Mouse (Mus musculus) large intestine, adult 2 months (tissue): ENCODE measurements at regions not wholly inside any gene's neighbourhood (a gene's known extent, or its start where the extent isn't known, plus 50 kb on each side); places are given as distances from the start of the nearest gene placed in this dataset.
"Not testable (repeated sequence)": the region's sequence is repeated elsewhere in the genome, so short reads cannot be mapped to it uniquely, and the experiment has no call there.

Experiments used
- DNase-seq: peaks from one replicate; pipeline ENCODE4 v3.0.0-alpha.2; 2012; ENCODE audit warnings: low read depth, low spot score
- WGBS: fragments of 180-500 bp; shearing (Covaris S2); methylation state at CpG from one replicate; pipeline ENCODE4 v1.1.7; 2018; 5-methylcytosine and 5-hydroxymethylcytosine counted together

DNA sequence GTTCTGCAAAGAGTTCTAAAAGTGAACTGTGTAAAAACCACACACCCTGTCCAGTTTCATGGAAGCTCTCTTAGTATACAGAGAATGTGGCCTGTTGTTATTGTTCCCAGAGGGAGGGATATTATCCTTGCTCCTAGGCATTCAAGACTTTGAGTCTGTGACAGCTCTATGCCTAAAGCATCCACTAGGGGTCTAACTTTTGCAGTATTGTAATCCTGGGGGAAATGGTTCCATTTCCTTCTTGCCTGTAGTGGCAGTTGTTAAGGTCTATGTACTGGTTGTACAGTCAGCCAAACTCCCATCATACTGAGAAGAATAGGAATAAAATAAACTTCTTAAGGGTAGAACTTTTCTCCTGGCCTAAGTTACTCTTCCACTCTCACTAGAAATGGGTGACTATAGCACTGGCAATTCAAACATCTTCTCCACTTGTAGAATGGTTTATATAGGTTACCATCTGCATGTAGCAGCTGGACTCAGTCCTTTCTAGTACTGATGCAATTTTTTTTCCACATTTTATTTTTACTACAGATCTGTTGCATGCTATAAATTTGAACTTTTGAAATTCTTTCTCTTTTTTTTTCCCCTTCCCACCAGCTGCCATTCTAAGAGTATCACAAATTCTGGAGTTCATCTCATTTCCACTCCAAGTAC is 51.4 kb upstream of the Dpt start:
- DNase-seq: no peak

GRCm38 (mm10) chr1:164744499-164744898 is 51.9 kb upstream of the Dpt start:
- 77% methylated on average over 3 of the region's 3 CpGs for WGBS
- no peak for DNase-seq

GRCm38 (mm10) chr1:164742897-164743296 is 53.5 kb upstream of the Dpt start:
- not testable (repeated sequence) for DNase-seq
- WGBS: 97% methylated on average over 9 of the region's 9 CpGs

GRCm38 (mm10) chr1:164735646-164736045 is 60.8 kb upstream of the Dpt start:
- no peak for DNase-seq
- WGBS: 39% methylated on average over 1 of the region's 1 CpGs

DNA sequence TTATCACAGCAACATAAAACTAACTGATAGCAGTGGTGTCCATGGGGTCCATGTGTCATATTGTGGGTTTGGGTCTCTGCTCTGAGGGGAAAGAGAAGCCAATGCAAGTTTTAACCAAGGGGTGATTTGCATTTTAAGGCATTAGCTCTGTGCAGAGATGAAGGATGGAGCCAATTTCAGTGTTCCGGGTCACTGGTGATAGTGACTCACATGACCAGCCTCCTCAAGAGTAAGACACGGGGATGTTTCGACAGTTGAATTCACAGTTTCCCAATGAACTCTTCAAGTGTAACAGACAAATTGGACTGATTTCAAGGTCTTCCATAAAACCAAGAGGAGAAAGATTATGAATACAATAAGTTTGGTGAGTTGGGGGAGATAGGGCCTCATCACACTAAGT is 62.7 kb upstream of the Dpt start:
- no peak for DNase-seq
- 96% methylated on average over 3 of the region's 3 CpGs for WGBS

- no peak for DNase-seq
These were observed 74.4 kb upstream of the Dpt start for GRCm38 (mm10) chr1:164722054-164722453.

GRCm38 (mm10) chr1:164714905-164715304 is 81.5 kb upstream of the Dpt start:
- DNase-seq: no peak
- 25% methylated on average over 2 of the region's 2 CpGs for WGBS

More at GRCm38 (mm10) chr1:164722054-164722453, 74.4 kb upstream of the Dpt start:
- WGBS: 23% methylated on average over 1 of the region's 1 CpGs

DNA sequence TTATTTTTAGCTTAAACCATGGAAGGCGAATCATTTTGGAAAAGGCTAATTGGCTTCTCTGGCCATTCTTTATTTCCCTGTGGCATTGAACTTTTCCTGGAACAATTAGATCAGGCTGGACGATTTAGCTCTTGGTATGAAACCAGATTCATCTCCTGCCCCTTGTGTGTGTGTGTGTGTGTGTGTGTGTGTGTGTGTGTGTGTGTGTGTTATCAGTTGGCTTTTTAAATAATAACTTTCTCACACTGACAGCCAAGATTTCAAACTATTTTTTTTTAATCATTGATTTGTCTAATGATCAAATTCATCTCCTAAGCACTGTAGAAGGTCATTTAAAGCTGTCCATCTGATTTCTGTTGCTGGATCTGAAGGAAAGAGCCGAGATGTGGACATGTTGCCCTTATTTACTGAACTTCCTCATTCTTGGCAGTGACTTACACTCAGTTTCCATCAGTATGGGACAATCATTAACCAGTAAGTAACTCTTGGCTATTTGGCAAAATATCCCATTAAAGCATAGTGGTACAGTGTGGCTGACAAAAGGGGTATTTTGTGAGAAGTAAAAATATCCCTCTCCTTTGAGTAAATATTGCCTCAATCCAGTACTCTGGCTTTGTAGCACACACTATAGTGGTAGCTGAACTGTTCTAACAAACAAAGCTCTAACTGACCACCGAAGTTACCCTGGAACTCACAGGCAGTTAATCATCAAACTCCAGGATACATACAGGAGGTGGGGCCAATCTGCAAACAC is 82.5 kb upstream of the Dpt start:
- no peak for DNase-seq

GRCm38 (mm10) chr1:164712514-164712913 is 83.9 kb upstream of the Dpt start:
- WGBS: 38% methylated on average over 3 of the region's 3 CpGs
- no peak for DNase-seq

More for the DNA sequence above, 82.5 kb upstream of the Dpt start:
- WGBS: 30% methylated on average over 4 of the region's 4 CpGs

GRCm38 (mm10) chr1:164704397-164705091 is 91.9 kb upstream of the Dpt start:
- DNase-seq: no peak
- 48% methylated on average over 11 of the region's 11 CpGs for WGBS

- 24% methylated on average over 4 of the region's 4 CpGs for WGBS
- peak; percentile 83 for DNase-seq
These were observed 92.8 kb upstream of the Dpt start for GRCm38 (mm10) chr1:164703560-164704131.

DNA sequence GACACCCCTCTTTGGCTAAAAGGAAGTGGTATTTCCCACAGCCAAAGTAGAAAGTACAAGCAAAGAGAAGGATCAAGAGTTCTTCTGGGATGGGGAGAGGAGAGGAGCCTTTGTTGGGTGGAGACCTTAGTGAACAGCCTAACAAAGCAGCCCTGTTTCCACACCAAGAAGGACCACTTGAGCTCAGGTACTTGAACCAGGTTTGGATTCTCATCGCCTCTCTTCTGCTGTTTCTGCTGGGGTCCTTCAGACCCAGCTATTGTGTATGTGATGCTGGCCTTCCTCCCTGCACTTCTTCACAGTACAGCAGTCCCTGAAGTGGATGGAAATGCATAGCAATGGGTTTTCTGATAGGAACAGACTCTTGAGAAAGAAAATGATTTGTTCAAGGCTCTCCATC is 106.4 kb upstream of the Dpt start:
- WGBS: 91% methylated on average over 1 of the region's 1 CpGs
- DNase-seq: no peak

- WGBS: 84% methylated on average over 4 of the region's 4 CpGs
- DNase-seq: no peak
These were observed 107.1 kb upstream of the Dpt start for GRCm38 (mm10) chr1:164689311-164689710.

DNA sequence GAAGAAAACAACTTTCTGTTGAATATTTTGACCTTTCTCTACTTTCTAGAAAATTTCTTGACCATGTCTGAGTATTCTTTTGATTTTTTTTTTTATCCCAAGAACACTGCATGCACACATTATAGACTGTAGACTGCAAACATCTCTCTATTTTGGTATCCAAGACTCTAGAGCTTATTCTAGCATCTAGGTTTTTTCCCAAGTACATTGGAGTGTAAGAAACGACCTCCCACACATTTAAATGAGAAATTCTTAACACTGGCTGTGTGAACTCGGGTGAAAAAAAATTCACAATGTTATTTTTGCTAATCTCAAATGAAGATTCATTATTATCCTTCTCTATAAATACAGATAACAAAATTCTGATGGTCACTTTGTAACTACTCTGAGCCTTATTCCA is 112.0 kb upstream of the Dpt start:
- 66% methylated on average over 2 of the region's 2 CpGs for WGBS
- DNase-seq: no peak

DNA sequence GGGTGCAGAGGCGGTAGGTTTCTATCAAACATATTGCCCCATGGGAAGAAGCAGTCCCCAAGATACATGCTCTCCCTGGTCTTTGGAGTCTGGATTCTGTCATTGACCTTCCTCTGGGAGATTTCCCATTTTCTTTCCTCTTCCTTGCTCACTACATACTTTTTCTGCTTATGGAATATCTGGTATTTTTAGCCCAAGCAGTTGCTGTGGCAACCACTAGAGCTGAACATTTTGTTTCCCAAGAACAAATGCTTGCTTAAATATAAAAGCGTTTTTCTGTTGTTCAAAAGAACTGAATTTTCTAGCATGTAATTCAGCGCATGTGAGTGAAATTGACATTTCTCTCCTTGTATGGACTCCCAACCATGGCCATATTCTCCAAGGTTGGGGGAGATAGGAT is 112.7 kb upstream of the Dpt start:
- WGBS: 93% methylated on average over 3 of the region's 3 CpGs
- DNase-seq: no peak

- 74% methylated on average over 5 of the region's 5 CpGs for WGBS
- no peak for DNase-seq
These were observed 113.4 kb upstream of the Dpt start for GRCm38 (mm10) chr1:164682867-164683599.

- WGBS: 80% methylated on average over 6 of the region's 6 CpGs
- no peak for DNase-seq
These were observed 114.0 kb upstream of the Dpt start for GRCm38 (mm10) chr1:164682426-164682825.

DNA sequence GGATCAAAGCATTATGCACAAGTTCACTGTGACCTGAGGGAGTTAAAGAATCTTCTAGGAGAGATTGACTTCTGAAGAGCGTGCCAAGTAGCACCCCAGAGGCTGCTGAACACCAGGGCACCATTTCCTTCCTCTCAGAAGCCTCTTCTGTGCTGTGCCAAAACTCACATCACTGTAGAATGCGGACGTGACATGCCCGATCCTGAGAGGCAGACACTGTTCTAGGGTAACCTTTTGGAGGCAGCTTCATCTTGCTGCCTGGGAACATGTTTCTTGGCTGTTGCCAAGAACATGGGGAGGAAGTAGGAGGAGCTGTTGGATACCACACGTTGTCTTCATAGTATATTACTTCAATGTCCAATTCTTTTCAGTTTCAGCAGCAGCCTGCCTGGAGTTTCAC is 114.9 kb upstream of the Dpt start:
- no peak for DNase-seq
- 66% methylated on average over 5 of the region's 5 CpGs for WGBS

GRCm38 (mm10) chr1:164678303-164678702 is 118.1 kb upstream of the Dpt start:
- WGBS: 77% methylated on average over 3 of the region's 3 CpGs
- DNase-seq: no peak

DNA sequence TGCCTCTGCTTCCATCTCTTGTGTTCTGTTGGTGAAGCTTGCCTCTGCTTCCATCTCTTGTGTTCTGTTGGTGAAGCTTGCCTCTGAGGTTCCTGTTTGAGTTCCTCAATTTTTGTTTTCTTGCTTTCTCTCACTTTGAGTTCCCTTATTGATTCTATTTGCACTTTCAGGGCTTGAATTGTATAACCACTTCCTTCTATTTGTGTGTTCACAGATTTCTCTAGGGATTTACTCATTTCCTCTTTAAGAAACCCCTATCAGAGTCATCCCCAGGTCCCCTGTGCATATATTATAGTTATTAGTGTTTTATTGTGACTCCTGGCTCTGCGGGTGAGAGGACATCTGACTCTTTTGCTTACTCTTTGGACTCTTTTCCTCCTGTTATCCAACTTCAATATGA is 144.2 kb upstream of the Dpt start:
- 84% methylated on average over 1 of the region's 1 CpGs for WGBS
- no peak for DNase-seq
